Mouse (Mus musculus) heart, adult 2 months (tissue): ENCODE results near the gene Mamdc2.
"Not testable (repeated sequence)": the region's sequence is repeated elsewhere in the genome, so short reads cannot be mapped to it uniquely, and the experiment has no call there.

Experiments used
- CTCF ChIP-seq: fragments of 200-600 bp; IDR thresholded peaks from 2 replicates; pipeline ENCODE4 v1.8.1; 2022; ENCODE audit warnings: antibody characterized with exemption, mild to moderate bottlenecking, moderate library complexity
- POLR2A ChIP-seq: fragments of 200-500 bp; IDR thresholded peaks from 2 replicates; pipeline ENCODE4 v1.6.1; 2011; ENCODE audit warnings: mild to moderate bottlenecking, low read depth, low read length, control low read depth; ENCODE audit not compliant: insufficient read depth

GRCm38 (mm10) chr19:23482571-23482970, 34.3 kb upstream of the Mamdc2 start:
- not testable (repeated sequence) for TF ChIP-seq CTCF, POLR2A
